Mouse (Mus musculus): Measurements from ENCODE around the gene Tdrd3.

- TF ChIP-seq CTCF (IDR thresholded peaks at IDR 0.05) (no peak), EP300 (IDR thresholded peaks at IDR 0.05; ENCODE audit: insufficient read depth, low read depth, low read length) (no peak)
Measured at GRCm38 (mm10) chr14:87420576-87420975, 4.1 kb downstream of the Tdrd3 start.
